Mouse (Mus musculus) liver, embryonic 14.5 days (tissue): Measurements from ENCODE around the gene Enpep.
A peak's percentile ranks its signal among the peaks of the same experiment; 100 is the strongest.

Experiments used
- CTCF ChIP-seq: IDR thresholded peaks from 2 replicates; pipeline ENCODE4 v1.5.1; 2016; ENCODE audit warnings: antibody characterized with exemption, low read depth, control low read depth
- EP300 ChIP-seq: IDR thresholded peaks from 2 replicates; pipeline ENCODE4 v1.6.1; 2016; ENCODE audit warnings: antibody characterized with exemption, low read depth

DNA sequence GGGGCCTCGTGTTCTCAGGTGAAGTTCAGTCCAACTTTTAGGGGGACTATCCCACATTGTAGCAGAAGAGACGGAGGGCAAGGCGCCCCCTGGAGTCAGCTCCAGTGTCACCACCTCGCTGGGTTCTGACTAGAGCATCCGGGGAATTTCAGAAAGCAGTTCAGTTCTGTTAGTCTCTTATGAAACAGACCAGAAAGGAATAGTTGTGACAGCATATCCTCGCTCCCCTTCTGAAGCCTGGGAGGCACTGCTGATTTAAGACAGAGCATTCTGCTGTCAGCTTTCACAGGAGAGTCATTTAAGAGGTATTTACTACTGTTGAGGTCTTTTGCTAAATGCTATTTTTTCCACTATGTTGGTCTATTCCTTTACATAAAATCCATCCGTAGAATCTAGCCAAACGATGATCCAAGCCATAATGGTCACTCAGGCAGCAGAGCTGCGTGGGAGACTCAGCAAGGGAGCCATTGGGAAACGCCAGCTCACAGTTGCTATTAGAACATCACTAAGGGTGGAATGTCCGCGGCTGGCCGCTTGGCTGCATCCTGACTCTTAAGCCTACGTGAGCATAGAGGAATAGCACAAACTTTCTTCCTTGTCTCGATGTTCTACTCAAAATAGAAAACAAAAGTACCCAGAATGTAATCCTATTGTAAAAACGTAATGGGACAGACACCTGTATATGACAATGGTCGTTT lies 15.3 kb downstream of the Enpep start:
- TF ChIP-seq CTCF = 0 out of 2 replicates have a peak, but pooled peaks have one; percentile 11
- no peak for TF ChIP-seq EP300
